Mouse (Mus musculus): Measurements from ENCODE around the gene Ptrh1.

GRCm38 (mm10) chr2:32784048-32784681 is 8.6 kb downstream of the Ptrh1 start, which contains the start of gene Cfap157:
- TF ChIP-seq ZNF384 (IDR thresholded peaks at IDR 0.05; ENCODE audit: low read depth, low read length) (no peak), CHD2 (IDR thresholded peaks at IDR 0.05; ENCODE audit: low read depth, low read length) (no peak), ZC3H11A (IDR thresholded peaks at IDR 0.05; ENCODE audit: borderline replicate concordance, low read depth, low read length) (no peak)
